Mouse (Mus musculus) midbrain, embryonic 14.5 days (tissue): ENCODE data around the gene Epm2aip1. TPM values are rescaled to one million over a fixed set of nuclear protein-coding genes. Genes with fewer than 3 reads are reported as not detected.

Experiments used
- ATAC-seq: fragments of 200-750 bp; cut with Nextera tagmentation; 2 replicates; pipeline ENCODE4 v1.8.0; 2017; ENCODE audit warnings: moderate number of reproducible peaks, moderate library complexity; ENCODE audit not compliant: low FRiP score, low TSS enrichment
- DNase-seq: peaks from one replicate; pipeline ENCODE4 v3.0.0-alpha.2; 2015
- H3K27ac ChIP-seq: fragments of 300-500 bp; sonication (generic); replicated peaks from 2 replicates; pipeline ENCODE4 v1.5.1; 2014; ENCODE audit warnings: mild to moderate bottlenecking, low read depth, low read length, moderate library complexity
- H3K27me3 ChIP-seq: fragments of 300-500 bp; sonication (generic); 2 replicates; pipeline ENCODE4 v1.6.1; 2014; ENCODE audit warnings: low read length, control low read depth, mixed read lengths; ENCODE audit not compliant: control insufficient read depth, insufficient read depth
- H3K36me3 ChIP-seq: fragments of 300-500 bp; sonication (generic); 2 replicates; pipeline ENCODE4 v1.6.1; 2014; ENCODE audit warnings: low read length, control low read depth; ENCODE audit not compliant: control insufficient read depth, insufficient read depth
- H3K4me1 ChIP-seq: fragments of 300-500 bp; sonication (generic); 2 replicates; pipeline ENCODE4 v1.6.1; 2014; ENCODE audit warnings: mild to moderate bottlenecking, antibody characterized with exemption, low read length, control low read depth; ENCODE audit not compliant: control insufficient read depth, insufficient read depth
- H3K4me2 ChIP-seq: fragments of 300-500 bp; sonication (generic); 2 replicates; pipeline ENCODE4 v1.6.1; 2014; ENCODE audit warnings: mild to moderate bottlenecking, low read length, moderate library complexity
- H3K4me3 ChIP-seq: fragments of 300-500 bp; sonication (generic); replicated peaks from 2 replicates; pipeline ENCODE4 v1.5.1; 2014; ENCODE audit warnings: low read depth, low read length
- H3K9ac ChIP-seq: fragments of 300-500 bp; sonication (generic); replicated peaks from 2 replicates; pipeline ENCODE4 v1.6.1; 2014; ENCODE audit warnings: mild to moderate bottlenecking, low read length, moderate library complexity
- H3K9me3 ChIP-seq: fragments of 300-500 bp; sonication (generic); 2 replicates; pipeline ENCODE4 v1.6.1; 2016; ENCODE audit warnings: low read length, control low read depth, mixed read lengths; ENCODE audit not compliant: control insufficient read depth
- WGBS: fragments of 180-500 bp; shearing (Covaris S2); extraction: QIAGEN DNeasy Blood & Tissue Kit; methylation state at CpG from one replicate; pipeline ENCODE4 v1.1.7; 2014; 5-methylcytosine and 5-hydroxymethylcytosine counted together
- polyA plus RNA-seq: library from polyadenylated mRNA; unstranded; fragments of >200 nt; fragmentation: Nextera tagmentation; extraction: Ambion mirVana; gene quantifications from 2 replicates; pipeline ENCODE4 v1.2.1, GENCODE M21; 2014

The Epm2aip1 gene
- polyA plus RNA-seq, 1 experiment from 2014 or later: 93.4 TPM

- H3K4me1 ChIP-seq: 0 out of 2 replicates have a peak, but pooled peaks cover 6% of the 10 kb centered on the region
- no peak within 1 kb of the TSS for H3K27ac ChIP-seq
- ATAC-seq (peak; percentile 63; the same call in 1 of the 2 replicates), DNase-seq (peak; percentile 74)
- 0 out of 2 replicates have a peak, but pooled peaks cover 6% of the 10 kb centered on the region for H3K9me3 ChIP-seq
- H3K9ac ChIP-seq: peak within 1 kb of the TSS; percentile 62
- H3K27me3 ChIP-seq: peaks cover 50% of the 10 kb centered on the region
- no peaks in the 10 kb centered on the region for H3K36me3 ChIP-seq
- peak within 1 kb of the TSS; percentile 54 for H3K4me3 ChIP-seq
- 9% methylated on average over 65 of the region's 72 CpGs for WGBS
- peak within 1 kb of the TSS; percentile 95 for H3K4me2 ChIP-seq
Measured at GRCm38 (mm10) chr9:111311031-111311842, 39.5 kb downstream of the Epm2aip1 start, which contains the start of gene Trank1. Gene Trank1, plus strand, starts transcription at chr9:111311739.

- Histone ChIP-seq H3K9ac (peak overlapping the region; percentile 62), H3K36me3 (no peaks in the 10 kb centered on the region), H3K4me1 (0 out of 2 replicates have a peak, but pooled peaks cover 6% of the 10 kb centered on the region), H3K4me3 (peak overlapping the region; percentile 54), H3K27me3 (peaks cover 50% of the 10 kb centered on the region), H3K4me2 (peak overlapping the region; percentile 95), H3K9me3 (0 out of 2 replicates have a peak, but pooled peaks cover 6% of the 10 kb centered on the region), H3K27ac (no peak overlapping the region)
- ATAC-seq (no peak), DNase-seq (peak; percentile 61)
- under 1% methylated on average over 76 of the region's 98 CpGs for WGBS
Measured at GRCm38 (mm10) chr9:111311843-111312441, 40.2 kb downstream of the Epm2aip1 start.

GRCm38 (mm10) chr9:111312442-111313141, 40.9 kb downstream of the Epm2aip1 start:
- H3K27me3 ChIP-seq: peaks cover 50% of the 10 kb centered on the region
- peak; percentile 56 for DNase-seq
- H3K27ac ChIP-seq: no peak overlapping the region
- H3K9ac ChIP-seq: peak overlapping the region; percentile 62
- under 1% methylated on average over 48 of the region's 59 CpGs for WGBS
- 0 out of 2 replicates have a peak, but pooled peaks cover 6% of the 10 kb centered on the region for H3K9me3 ChIP-seq
- no peaks in the 10 kb centered on the region for H3K36me3 ChIP-seq
- peak; percentile 67; the same call in 1 of the 2 replicates for ATAC-seq
- peak overlapping the region; percentile 95 for H3K4me2 ChIP-seq
- H3K4me3 ChIP-seq: peak overlapping the region; percentile 54
- 0 out of 2 replicates have a peak, but pooled peaks cover 6% of the 10 kb centered on the region for H3K4me1 ChIP-seq

- DNase-seq (peak; percentile 16), ATAC-seq (no peak)
- 0 out of 2 replicates have a peak, but pooled peaks cover 6% of the 10 kb centered on the region for H3K9me3 ChIP-seq
- peak overlapping the region; percentile 95 for H3K4me2 ChIP-seq
- 0 out of 2 replicates have a peak, but pooled peaks cover 6% of the 10 kb centered on the region for H3K4me1 ChIP-seq
- H3K9ac ChIP-seq: no peak overlapping the region
- peak overlapping the region; percentile 54; the same call in 1 of the 2 replicates for H3K4me3 ChIP-seq
- WGBS: 14% methylated on average over 5 of the region's 6 CpGs
- H3K27me3 ChIP-seq: peaks cover 50% of the 10 kb centered on the region
- H3K27ac ChIP-seq: no peak overlapping the region
- H3K36me3 ChIP-seq: no peaks in the 10 kb centered on the region
Measured at GRCm38 (mm10) chr9:111313299-111313698, 41.6 kb downstream of the Epm2aip1 start.

- H3K4me3 ChIP-seq: no peak overlapping the region
- H3K4me2 ChIP-seq: no peak overlapping the region
- no peak overlapping the region for H3K27ac ChIP-seq
- 0 out of 2 replicates have a peak, but pooled peaks cover 6% of the 10 kb centered on the region for H3K9me3 ChIP-seq
- H3K36me3 ChIP-seq: no peaks in the 10 kb centered on the region
- H3K9ac ChIP-seq: no peak overlapping the region
- no peak for DNase-seq
- ATAC-seq: no peak
- peaks cover 50% of the 10 kb centered on the region for H3K27me3 ChIP-seq
- 0 out of 2 replicates have a peak, but pooled peaks cover 6% of the 10 kb centered on the region for H3K4me1 ChIP-seq
- WGBS: 26% methylated on average over 5 of the region's 5 CpGs
Measured at GRCm38 (mm10) chr9:111313793-111314192, 42.1 kb downstream of the Epm2aip1 start.

- Histone ChIP-seq H3K4me2 (no peak overlapping the region), H3K27me3 (peaks cover 50% of the 10 kb centered on the region), H3K4me1 (0 out of 2 replicates have a peak, but pooled peaks cover 6% of the 10 kb centered on the region), H3K4me3 (no peak overlapping the region), H3K36me3 (no peaks in the 10 kb centered on the region), H3K9ac (no peak overlapping the region), H3K9me3 (0 out of 2 replicates have a peak, but pooled peaks cover 6% of the 10 kb centered on the region), H3K27ac (no peak overlapping the region)
- no peak for ATAC-seq
- WGBS: 37% methylated on average over 5 of the region's 5 CpGs
- peak; percentile 72 for DNase-seq
Measured at GRCm38 (mm10) chr9:111314219-111314618, 42.5 kb downstream of the Epm2aip1 start.

GRCm38 (mm10) chr9:111320912-111321311, 49.2 kb downstream of the Epm2aip1 start:
- Histone ChIP-seq H3K27me3 (no peaks in the 10 kb centered on the region), H3K9ac (no peak overlapping the region), H3K36me3 (no peaks in the 10 kb centered on the region), H3K4me3 (no peak overlapping the region), H3K9me3 (no peaks in the 10 kb centered on the region), H3K27ac (no peak overlapping the region), H3K4me1 (no peaks in the 10 kb centered on the region), H3K4me2 (no peak overlapping the region)
- ATAC-seq (no peak), DNase-seq (no peak)
- 84% methylated on average over 4 of the region's 4 CpGs for WGBS

GRCm38 (mm10) chr9:111324881-111325280, 53.2 kb downstream of the Epm2aip1 start:
- no peak overlapping the region for H3K9ac ChIP-seq
- no peak for ATAC-seq

More at GRCm38 (mm10) chr9:111324881-111325280, 53.2 kb downstream of the Epm2aip1 start:
- H3K27ac ChIP-seq: no peak overlapping the region
- no peak for DNase-seq
- no peaks in the 10 kb centered on the region for H3K27me3 ChIP-seq
- 85% methylated on average over 2 of the region's 2 CpGs for WGBS
- no peak overlapping the region for H3K4me2 ChIP-seq
- H3K9me3 ChIP-seq: no peaks in the 10 kb centered on the region
- no peak overlapping the region for H3K4me3 ChIP-seq
- no peaks in the 10 kb centered on the region for H3K36me3 ChIP-seq
- H3K4me1 ChIP-seq: no peaks in the 10 kb centered on the region
